Mouse (Mus musculus) embryo, embryonic 9.5 days (tissue): ENCODE measurements around the gene Actr1a.

Source experiments
- DNase-seq: peaks from one replicate; pipeline ENCODE4 v3.0.0-alpha.2; 2017; ENCODE audit errors: extremely low spot score

Gene Actr1a

DNA sequence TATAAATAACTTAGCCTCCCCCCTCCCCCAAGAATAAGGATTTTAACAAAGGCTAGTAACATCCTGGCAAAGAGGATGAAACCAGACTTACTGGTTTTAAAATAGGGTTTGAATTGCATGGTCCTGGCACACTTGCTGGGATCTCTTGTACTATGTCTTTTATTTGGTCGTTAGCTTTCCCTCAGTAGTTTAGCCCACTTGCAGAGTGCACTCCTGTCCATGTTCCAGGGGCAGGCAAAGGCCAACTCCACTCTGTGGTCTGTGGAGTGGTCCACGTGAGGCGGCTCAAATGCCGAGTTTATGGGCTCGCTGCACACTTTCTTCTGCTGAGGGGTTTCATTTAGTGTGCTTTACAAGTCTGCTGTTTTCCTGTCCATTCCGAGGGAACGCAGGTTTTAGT lies 4.3 kb upstream of the Actr1a start:
- no peak for DNase-seq

DNA sequence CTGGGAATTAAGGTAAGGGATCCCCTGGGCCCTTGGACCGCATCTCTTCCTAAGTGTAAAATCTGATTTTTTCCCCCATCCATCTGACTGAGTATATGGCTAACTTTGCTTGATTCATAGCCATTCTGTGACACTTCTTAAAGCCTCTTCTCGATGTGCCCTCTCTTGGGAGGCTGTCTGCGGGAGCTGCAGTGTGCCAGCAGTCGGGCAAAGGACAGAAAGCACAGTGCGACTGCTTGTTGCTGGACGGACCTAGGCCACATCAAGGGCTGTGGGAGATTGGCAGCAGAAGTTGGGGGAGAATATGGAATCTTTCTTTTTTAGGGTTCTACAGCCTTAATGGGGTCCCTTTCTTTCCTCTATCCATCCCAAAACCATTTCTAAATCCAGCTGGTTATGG lies 3.8 kb upstream of the Actr1a start:
- DNase-seq, result no peak

DNA sequence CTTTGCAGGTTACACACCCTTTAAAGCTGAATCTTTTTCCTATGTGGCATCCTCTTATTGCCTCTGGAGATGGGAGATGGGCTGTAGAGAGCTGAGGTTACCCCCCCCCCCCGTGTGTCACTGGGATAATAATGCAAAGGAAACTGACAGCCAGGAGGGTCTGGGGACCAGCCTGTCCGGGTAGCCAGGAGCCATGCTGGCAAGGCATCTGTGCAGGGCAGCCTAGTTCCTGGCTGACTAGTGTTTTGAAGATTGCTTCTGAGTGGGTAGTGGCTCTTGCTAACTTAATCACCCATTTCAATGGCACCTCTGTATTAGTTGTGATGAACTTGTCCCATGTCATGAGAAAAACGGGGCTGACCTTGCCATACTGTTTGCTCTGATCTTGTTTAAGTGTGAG lies 2.9 kb upstream of the Actr1a start:
- no peak for DNase-seq

DNA sequence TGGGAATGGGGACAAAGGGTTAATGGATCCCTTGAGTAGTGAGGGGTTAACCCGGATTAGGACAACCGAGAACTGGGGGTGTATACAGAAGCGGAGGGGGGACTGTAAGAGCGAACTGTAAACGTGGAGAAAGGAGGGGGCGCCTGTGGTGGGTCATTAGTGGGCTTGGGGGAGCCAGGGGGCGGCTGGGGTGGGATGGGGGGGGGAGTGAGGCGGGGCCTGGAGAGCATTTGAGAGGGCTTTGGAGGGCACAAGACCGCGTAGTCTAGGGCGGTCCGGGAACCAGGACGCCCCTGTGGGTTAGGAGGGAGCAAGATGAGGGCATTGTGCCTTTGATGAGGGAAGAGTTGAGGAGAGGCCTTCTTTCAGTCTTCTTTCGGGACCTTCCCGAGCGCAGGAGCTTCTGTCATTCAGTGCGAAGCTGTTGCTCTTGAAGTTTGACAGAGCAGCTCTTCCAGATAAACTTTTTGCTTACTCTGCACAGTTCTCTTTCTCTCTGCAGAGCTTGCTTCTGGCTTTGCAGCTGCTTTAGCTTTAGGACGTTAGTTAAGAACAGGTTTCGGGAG lies 2.0 kb upstream of the Actr1a start:
- no peak for DNase-seq

DNA sequence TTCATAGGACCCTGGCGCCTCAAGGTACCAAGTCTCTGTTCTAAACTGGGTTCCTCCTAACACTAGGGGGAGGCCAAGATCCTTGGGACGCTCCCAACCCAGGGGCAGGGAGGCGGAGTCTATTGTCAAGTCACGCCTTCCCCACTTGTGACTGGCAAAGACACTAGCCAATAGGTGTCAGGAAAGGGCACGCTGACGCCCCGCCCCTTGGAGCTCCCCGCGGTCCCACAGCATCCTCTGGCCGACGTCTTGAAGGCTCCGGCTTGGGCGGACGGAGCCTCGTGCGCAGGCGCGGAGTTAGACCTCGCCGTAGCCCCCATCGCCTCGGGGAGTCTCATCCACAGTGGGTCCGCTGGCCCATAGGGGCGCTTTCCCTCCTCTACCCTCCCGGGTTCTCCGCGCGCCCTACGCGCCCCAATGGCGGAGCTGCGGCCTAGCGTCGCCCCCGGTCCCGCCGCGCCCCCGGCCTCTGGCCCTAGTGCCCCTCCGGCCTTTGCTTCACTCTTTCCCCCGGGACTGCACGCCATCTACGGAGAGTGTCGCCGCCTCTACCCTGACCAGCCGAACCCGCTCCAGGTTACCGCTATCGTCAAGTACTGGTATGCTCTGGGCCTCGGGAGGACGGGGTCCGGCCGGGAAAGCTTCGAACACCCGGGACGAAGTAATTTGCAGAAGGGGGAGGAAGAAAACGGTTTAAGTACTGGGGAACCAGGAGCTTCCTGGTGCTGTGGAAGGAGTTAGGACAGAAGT lies 1.3 kb upstream of the Actr1a start, which contains the start of gene Sufu:
Gene Sufu (plus strand): TSS at position 211 of the 750 bp plus-strand sequence.
- DNase-seq, result peak; percentile 99

DNA sequence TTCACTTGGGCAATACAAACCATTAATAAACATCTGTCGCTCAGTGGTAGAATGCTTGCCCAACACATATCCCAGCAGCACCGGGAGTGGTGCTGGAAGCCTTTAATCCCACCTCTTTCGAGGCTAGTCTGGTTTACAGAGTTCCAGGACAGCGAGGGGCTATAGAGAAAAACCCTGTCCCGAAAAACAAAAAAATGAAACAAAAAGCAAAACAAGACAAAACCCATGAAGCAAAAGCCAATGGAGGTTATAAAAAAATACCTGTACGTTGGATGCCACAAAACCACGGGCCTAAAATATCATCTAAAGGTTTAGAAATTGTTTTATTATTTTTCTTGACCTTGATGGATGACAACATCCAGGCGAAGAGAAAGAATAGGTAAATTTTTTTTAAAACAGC lies 561 bp upstream of the Actr1a start:
- DNase-seq, result no peak

DNA sequence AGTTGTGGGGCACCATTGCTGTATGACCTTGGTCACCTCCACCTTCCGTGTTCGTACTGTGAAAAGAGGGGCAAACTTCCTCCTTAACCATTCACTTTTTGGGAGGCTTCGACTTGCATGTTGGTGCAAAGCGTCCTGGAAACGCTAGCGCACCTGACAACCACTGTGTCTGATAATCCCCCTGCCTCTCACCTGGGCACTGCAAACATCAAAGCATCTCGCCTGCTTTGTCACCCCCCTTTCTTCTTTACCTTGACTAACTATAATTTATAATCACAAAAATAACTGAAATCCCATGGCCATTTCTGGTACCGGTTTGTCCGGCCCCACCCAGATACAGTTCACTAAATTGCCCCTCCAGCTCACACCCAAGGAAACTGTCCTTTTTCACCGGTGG lies 838 bp downstream of the Actr1a start:
- no peak for DNase-seq

DNA sequence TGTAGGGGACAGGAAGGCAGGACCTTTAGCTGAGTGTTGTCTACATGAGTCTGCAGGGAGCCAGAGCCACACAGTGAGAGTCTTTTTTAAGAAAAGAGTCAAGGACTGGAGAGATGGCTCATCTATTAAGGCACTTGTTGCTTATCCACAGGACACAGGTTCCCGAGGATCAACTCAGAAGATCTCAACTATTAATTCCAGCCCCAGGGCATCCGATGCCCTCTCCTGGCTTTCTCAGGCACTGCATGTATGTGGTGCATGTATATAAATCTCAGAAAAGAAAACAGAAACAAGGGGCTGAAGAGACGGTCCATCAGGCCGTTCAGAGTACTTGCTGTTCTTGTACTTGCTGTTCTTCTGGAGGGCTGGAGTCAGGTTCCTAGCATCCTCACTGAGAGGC lies 3.5 kb downstream of the Actr1a start:
- DNase-seq, result peak; percentile 30

DNA sequence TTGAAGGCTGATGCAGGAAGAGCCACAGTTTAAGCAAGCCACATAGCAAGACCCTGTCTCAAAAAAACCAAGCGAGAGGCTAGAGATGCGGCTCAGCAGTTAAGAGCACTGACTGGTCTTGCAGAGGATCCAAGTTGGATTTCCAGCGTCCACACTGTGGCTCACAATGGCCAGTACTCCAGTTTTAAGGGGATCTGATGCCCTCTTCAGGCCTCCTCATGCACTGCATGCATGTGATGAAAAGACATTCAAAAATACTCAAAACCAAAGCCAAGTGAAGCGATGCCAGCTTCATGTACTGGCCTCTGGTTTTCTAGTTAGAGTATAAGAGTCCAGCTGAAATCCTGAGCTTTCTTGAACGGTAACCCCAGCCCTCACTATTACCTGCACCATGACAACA lies 5.7 kb downstream of the Actr1a start:
- DNase-seq, result no peak

DNA sequence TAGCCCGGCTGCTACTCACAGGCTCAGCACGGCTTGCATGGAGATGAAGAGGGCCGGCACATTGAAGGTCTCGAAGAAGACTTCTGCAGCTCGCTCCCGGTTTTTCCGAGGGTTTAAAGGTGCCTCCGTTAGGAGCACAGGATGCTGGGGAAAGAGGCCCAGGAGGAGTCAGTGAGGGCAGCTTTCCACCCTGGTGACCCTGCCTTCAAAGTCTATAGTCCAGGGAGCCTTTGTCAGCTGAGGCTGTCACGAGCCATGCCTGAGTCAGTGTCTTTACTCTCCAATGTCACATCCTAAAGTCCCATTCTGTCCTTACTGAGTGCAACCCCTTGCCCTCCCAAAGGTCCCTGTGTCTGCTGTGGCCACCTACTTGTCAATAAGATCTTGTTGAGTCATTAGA lies 13.3 kb downstream of the Actr1a start:
- no peak for DNase-seq

DNA sequence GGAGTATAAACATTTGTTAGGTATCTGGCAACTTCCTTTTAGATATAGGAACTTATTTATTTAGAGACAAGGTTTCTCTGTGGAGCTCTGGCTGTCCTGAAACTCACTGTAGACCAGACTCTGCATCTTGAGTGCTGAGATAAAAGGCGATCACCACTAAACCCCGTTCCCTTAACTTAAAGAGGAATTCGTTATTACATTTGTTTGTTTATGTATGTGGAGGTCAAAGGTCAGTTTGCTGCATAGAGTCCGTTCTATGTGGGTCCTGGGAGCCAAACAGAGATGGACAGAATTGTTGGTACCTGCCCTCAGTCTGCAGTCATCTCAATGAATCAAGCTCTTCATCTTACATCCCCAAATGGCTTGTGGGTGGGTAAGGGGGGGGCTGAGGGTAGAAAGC lies 19.7 kb downstream of the Actr1a start:
- DNase-seq, result no peak

DNA sequence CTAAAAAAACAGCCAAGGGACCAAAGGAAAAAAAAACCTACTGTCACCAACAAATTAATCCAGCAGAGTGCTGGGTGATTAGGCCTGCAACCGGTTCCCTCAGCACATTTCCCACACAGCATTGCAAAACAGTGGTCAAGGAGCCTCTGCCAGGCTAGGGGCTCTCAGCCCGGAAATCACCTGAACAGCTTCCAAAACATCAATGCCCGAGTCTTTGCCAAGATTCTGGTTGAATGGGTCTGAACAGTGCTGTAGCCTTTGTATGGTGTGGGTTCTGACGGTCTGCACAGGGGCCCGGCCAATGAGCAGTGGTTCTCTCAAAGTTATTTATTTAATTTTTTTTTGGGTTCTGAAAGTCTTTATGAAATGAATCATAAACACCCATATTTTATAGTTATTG lies 20.1 kb downstream of the Actr1a start:
- no peak for DNase-seq

DNA sequence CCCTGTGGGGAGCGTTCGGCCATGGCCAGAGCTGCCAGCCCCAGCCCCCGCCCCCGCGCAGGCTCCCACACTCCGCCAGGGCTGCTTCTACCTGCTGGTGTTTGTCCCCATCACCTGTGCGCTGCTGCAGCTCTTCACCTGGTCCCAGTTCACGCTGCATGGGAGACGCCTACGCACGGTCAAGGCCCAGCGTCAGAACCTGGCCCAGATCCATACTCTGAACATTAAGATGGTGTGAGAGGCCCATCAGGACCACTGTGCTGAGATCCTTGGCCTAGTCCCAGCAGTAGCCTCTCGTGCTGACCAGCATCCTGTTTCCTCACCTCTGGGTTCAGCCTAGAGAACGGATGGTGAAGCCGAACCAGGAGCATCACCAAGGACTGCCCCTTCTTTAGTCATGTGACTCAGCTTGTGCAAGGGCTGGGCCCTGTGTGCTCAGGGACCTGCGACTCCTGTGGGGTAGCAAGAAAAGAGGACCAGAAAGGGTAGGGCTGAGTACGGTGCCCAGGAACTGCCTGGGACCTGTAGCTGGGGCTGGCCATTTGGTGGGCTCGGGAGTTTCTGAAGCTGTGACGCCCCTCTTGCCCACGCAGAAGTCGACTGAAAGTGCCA lies 21.0 kb downstream of the Actr1a start:
- DNase-seq, result no peak

DNA sequence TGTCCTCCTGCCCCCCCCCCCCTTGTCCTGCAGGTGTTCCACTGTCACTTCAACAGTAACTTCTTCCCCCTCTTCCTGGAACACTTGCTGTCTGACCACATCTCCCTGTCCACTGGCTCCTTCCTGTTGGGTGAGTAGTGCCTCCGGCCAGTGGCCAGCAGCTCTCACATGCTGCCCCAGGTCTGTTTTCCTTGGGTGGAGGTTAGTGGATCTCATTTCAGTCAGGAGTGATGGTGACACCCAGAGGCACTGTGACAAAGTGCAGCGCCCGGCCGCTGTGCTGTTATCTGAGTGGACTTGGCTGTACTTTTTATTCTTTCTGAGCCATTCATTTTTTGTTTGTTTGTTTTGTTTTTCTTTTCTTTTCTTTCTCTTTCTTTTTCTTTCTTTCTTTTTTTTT lies 26.3 kb downstream of the Actr1a start:
- DNase-seq, result peak; percentile 39

DNA sequence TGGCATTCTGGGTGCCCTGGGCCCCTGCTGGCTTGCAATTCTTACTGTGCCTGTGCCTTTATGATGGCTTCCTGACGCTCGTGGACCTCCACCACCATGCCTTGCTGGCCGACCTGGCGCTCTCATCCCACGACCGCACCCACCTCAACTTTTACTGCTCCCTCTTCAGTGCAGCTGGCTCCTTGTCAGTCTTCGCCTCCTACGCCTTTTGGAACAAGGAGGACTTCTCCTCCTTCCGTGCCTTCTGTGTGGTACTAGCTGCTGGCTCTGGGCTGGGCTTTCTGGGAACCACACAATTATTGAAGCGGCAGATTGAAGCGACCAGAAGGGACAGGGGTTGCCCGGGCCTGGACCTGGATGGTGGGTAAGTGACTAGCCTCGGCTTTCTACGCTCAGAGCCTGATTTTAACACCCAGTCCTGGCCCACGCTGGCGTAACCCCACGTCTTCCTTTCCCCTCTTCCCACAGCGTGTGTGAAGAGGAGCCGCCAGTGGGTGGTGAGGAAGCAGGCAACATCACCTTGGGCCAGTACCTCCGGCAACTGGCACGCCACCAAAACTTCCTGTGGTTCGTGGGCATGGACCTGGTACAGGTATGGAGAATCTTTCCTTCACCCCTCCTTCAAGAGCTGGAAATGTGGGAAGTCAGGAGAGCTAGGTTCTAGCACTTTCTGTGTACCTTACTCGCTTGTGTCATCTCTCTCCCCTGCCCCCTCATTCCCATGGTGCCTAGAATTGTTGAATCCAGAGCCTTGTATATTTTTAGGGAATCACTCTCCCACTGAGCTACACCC lies 27.6 kb downstream of the Actr1a start:
- no peak for DNase-seq

DNA sequence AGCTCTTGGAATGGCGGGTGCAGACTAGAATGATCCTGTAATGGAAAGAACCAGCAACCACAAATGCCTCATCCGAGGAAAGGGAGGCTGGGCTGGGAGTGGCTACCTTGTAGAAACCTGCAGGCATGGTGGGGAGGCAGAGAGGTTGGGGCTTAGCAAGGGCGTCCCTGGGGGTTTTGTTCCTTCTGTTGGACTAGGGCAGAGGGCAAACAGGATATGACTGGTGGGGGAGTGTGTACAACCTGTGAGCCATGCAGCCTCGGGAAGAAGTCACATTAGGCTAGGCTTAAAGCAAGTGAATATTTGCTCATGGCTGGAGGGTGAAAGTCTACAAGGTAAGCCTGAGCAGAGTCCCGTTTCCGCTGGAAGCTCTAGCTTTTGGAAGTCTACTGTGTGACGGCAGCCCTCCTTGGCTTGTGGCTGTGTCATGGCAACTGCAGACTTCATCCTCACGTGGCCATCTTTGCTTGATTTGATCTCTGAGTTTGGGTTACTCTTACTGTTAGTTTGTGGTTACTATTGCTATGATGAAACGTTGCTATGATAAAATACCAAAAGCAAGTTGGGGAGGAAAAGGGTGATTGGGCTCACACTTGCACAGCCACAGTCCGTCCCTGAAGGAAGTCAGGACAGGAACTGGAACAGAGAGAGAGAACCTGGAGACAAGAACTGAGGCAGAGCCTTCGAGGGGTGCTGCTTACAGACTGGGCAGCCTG lies 32.1 kb downstream of the Actr1a start:
- no peak for DNase-seq

DNA sequence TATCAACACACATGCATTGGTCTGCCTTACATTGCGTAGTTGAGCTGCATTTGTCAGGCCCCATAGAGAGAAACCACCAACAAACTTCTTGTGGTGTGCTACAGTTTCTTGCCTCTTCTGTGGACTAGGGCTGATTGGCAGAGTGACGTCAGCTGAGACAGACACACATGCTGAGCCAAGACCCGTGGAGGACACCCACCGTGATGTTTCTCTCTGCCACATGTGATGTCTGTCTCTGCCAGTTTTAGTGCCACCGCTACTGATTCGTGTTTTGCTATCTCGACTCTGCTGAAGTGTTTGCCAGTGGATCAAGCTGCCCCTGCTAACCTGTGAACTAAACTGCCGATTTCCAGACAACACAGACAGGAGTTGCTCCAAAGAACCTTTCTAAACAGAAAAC lies 33.4 kb downstream of the Actr1a start:
- no peak for DNase-seq

DNA sequence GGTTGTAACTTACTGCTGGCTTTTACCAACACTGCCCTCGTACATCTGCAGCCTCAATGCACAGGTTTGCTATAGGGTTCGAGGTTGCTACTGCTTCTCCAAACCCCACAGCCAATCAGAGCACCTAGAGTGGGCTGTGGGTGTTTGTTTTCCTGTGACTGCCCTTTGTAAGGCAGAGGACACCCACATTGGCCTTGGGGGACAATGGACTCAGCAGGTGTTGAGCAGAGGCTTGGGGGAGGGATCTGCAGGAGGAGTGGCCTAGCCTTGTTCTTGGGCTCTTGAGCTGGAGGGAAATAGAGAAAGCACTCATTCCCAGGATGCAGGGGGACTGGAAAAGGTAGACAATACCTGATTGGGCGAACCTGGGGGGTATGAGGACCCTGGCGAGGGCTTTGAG lies 37.2 kb downstream of the Actr1a start:
- DNase-seq, result no peak

DNA sequence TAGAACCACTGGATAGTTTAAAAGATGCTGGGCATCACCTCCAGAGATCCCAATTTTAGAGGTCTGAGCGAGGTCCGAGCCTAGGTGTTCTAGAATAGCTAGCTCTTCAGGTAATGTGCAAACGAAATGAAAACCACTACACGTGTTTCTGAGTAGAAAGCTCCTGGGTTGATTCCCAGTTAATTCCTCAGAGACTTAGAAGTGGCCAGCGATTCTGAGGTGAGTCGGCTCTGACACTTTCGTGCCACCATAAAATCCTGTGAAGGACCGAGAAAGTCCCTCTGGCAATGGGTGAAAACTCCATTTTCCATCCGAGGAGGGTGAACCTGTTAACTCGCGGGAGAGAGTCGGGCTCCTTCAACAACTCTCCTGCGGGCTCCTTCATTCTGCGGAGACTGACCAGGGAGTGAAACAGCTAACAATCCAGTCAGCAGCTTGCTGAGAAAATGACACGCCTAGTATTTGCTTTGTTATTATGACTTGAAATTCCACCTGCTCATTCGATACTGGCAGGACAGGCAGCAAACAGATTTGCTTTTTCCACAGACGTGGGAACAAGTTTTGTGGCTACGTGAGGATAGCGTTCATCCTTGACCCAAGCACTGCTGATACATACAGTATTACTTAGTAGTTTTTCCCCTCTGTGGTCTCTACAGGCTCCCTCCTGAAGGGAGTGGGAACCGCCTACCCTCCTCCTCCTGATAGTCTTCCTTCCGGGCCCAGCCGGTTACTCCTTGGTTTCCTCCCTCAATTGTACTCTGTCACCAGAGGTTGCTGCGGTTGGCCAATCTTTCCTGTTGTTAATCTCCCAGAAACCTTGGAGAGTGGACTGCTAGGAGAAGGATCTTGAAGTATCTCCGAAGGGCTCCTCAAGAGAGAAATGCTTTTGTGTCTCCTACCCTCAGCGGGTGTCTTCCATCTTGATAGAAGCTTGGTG lies 37.9 kb downstream of the Actr1a start:
- no peak for DNase-seq

DNA sequence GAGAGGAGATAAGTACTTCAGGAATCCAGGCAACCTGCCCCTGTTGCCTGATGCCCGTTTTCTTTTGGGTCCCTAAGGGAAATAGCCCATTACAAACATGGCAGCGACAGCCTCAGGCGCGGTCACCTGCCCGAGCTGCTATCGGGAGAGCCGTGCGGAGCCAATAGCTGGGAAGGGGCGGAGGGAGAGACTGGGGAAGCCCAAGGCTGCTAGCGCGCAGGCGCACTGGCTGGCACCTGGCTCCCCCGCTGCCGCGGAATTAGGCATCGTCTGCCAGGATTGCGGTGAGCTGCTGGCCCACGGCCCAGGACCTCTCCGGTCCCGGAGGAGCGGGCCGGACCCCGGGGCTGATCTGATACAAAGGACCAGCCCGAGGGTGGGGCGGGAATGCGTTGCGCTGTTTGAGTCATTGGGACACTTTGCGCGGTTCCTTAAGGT lies 38.8 kb downstream of the Actr1a start:
- DNase-seq, result peak; percentile 87
